Comparison of ENCODE assay signal across 8 mouse cellular contexts in the genomic region with DNA sequence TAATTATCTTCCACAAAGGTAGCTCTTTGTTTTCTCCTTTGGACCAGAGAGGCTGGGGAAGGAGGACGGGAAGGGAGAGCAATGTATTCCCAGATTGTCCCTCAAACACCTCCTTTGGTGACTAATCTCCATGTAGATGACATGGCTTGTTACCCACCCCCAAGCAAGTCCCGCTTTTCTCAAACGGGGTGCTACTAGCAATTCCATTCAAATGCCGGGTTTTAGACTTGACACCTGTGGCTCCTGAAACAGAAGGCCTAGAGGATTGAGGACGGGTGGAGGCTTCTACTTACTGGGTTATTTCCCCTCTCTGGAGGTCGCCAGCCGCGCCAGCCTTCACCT. TPM values are rescaled to one million over a fixed set of nuclear protein-coding genes. Genes with fewer than 3 reads are reported as not detected.
DNase-seq lines count a peak whose midpoint lies in the region; ATAC-seq lines count a peak whose summit lies in the region.

No protein-coding gene starts in this region.

- peaks cover 0 to 21% of the 10 kb centered on the region in 2 experiments; a peak in 2 of 4 replicates for H3K4me1 ChIP-seq in heart, embryonic 14.5 days (ENCODE audit: control insufficient read depth in 2 of 2, insufficient read depth in 2 of 2, low read length in 2 of 2)
- H3K4me1 ChIP-seq in forebrain, embryonic 15.5 days, result peaks cover 40% of the 10 kb centered on the region

- ATAC-seq in heart, embryonic 14.5 days (ENCODE audit: insufficient number of reproducible peaks, insufficient read depth, low FRiP score, low read depth), result no peak
- no peak for ATAC-seq in forebrain, embryonic 15.5 days (replicated peaks)

- peaks cover 6% of the 10 kb centered on the region; the same call in 1 of the 2 replicates for H3K36me3 ChIP-seq in heart, embryonic 14.5 days (ENCODE audit: control insufficient read depth, insufficient read depth, low read length)
- no peaks in the 10 kb centered on the region for H3K36me3 ChIP-seq in forebrain, embryonic 15.5 days
- no peaks in the 10 kb centered on the region for H3K36me3 ChIP-seq in macrophage (ENCODE audit: inconsistent target)

- H3K27me3 ChIP-seq in heart, embryonic 14.5 days (ENCODE audit: control insufficient read depth, insufficient read depth, low read length), result no peaks in the 10 kb centered on the region
- H3K27me3 ChIP-seq in forebrain, embryonic 15.5 days, result no peaks in the 10 kb centered on the region

- 0 out of 2 replicates have a peak, but pooled peaks cover 5% of the 10 kb centered on the region for H3K9me3 ChIP-seq in heart, embryonic 14.5 days (ENCODE audit: control insufficient read depth, low read length)
- H3K9me3 ChIP-seq in forebrain, embryonic 15.5 days, result no peaks in the 10 kb centered on the region

- peak overlapping the region; percentile 71 to 91 for H3K4me3 ChIP-seq in heart, embryonic 14.5 days (ENCODE audit: control insufficient read depth in 1 of 2, insufficient read depth in 1 of 2, low read depth in 1 of 2, low read length in 2 of 2)
- peak overlapping the region; percentile 84 for H3K4me3 ChIP-seq in forebrain, embryonic 15.5 days
- H3K4me3 ChIP-seq in macrophage (ENCODE audit: inconsistent target), result peak overlapping the region; percentile 55

- H3K9ac ChIP-seq in heart, embryonic 14.5 days (ENCODE audit: low read length), result peak overlapping the region; percentile 97
- H3K9ac ChIP-seq in forebrain, embryonic 15.5 days (replicated peaks), result peak overlapping the region; percentile 77

- H3K4me2 ChIP-seq in heart, embryonic 14.5 days (ENCODE audit: low read length), result peak overlapping the region; percentile 93
- peak overlapping the region; percentile 52 for H3K4me2 ChIP-seq in forebrain, embryonic 15.5 days (replicated peaks)

- 3% methylated on average over 8 of the region's 8 CpGs for WGBS in heart, embryonic 14.5 days
- WGBS in forebrain, embryonic 15.5 days, result 2% methylated on average over 8 of the region's 8 CpGs
- 22% methylated on average over 8 of the region's 8 CpGs for WGBS in macrophage (ENCODE audit: missing documents)

- H3K27ac ChIP-seq in heart, embryonic 14.5 days (replicated peaks in 1 of 2; ENCODE audit: control insufficient read depth in 1 of 2, insufficient read depth in 1 of 2, low read depth in 2 of 2, low read length in 2 of 2), result peak overlapping the region; percentile 75 to 93
- H3K27ac ChIP-seq in forebrain, embryonic 15.5 days (replicated peaks), result peak overlapping the region; percentile 95
- no peak overlapping the region for H3K27ac ChIP-seq in macrophage

- peaks cover 19% of the 10 kb centered on the region; the same call in 1 of the 2 replicates for H3K79me2 ChIP-seq in macrophage (ENCODE audit: inconsistent target)

- no peak for DNase-seq in heart, adult 8-10 months (ENCODE audit: low spot score)
- peak; percentile 40 for DNase-seq in ES-CJ7 (ENCODE audit: low read depth, low spot score)
- no peak for DNase-seq in gastrocnemius, adult 18-20 months (ENCODE audit: low spot score)
- no peak for DNase-seq in frontal cortex, postnatal 25 days (ENCODE audit: low spot score in 2 of 2)
- DNase-seq in retina, embryonic 14.5 days (ENCODE audit: low spot score), result no peak

RNA-seq across cellular contexts. Expression of a gene that starts 0.9 kb away (rescaled TPM):
- 11.1 and 14.8 TPM in 2 replicates for polyA plus RNA-seq in heart, embryonic 14.5 days (2014; fragmentation: Nextera tagmentation; extraction: Ambion mirVana)
- total RNA-seq in heart, adult 8-10 months (2022), result 10 to 100 TPM; 13.3 to 15.1 (median 13.8) TPM
- 38.7 and 43.9 TPM in 2 replicates for polyA plus RNA-seq in forebrain, embryonic 15.5 days (2015; fragmentation: Nextera tagmentation; extraction: Ambion mirVana)
- 10 to 100 TPM; 20.4 to 65.9 (median 33.9) TPM for total RNA-seq in macrophage (2018; cell fraction: chromatin; rRNA removed)
- 10 to 100 TPM in 8 of 26 experiments, 1 to 10 TPM in 18; 6.3 to 14.5 (median 9.0) TPM for total RNA-seq in macrophage (2018; cell fraction: cytosol; rRNA removed)
- 10 to 100 TPM in 25 of 26 experiments, 1 to 10 TPM in 1; 7.3 to 45.2 (median 22.6) TPM for total RNA-seq in macrophage (2018; cell fraction: nucleus; rRNA removed)
- 5.7 to 8.2 TPM (median 6.0 TPM) in 3 replicates for polyA plus RNA-seq in macrophage (2018)
- 1 to 10 TPM; 7.4 to 9.0 TPM for total RNA-seq in gastrocnemius, adult 18-20 months (2021)

RNA-seq across cellular contexts. Expression of a gene that starts 35.5 kb away (rescaled TPM):
- polyA plus RNA-seq in heart, embryonic 14.5 days (2014; fragmentation: Nextera tagmentation; extraction: Ambion mirVana), result 4.4 and 5.8 TPM in 2 replicates
- total RNA-seq in heart, adult 8-10 months (2022), result 10 to 100 TPM; 11.5 to 12.0 (median 11.8) TPM
- 27.8 and 29.3 TPM in 2 replicates for polyA plus RNA-seq in forebrain, embryonic 15.5 days (2015; fragmentation: Nextera tagmentation; extraction: Ambion mirVana)
- 10 to 100 TPM in 17 of 26 experiments, 1 to 10 TPM in 9; 4.6 to 48.0 (median 11.2) TPM for total RNA-seq in macrophage (2018; cell fraction: chromatin; rRNA removed)
- total RNA-seq in macrophage (2018; cell fraction: cytosol; rRNA removed), result 1 to 10 TPM in 21 of 26 experiments, under 1 TPM in 5; 0.73 to 4.5 (median 1.6) TPM
- total RNA-seq in macrophage (2018; cell fraction: nucleus; rRNA removed), result 10 to 100 TPM in 5 of 26 experiments, 1 to 10 TPM in 21; 2.7 to 14.6 (median 4.7) TPM
- polyA plus RNA-seq in macrophage (2018), result 0.88 to 2.2 TPM (median 1.2 TPM) in 3 replicates
- 1 to 10 TPM; 3.1 to 4.8 TPM for total RNA-seq in gastrocnemius, adult 18-20 months (2021)

RNA-seq across cellular contexts. Expression of a gene that starts 40.2 kb away (rescaled TPM):
- polyA plus RNA-seq in heart, embryonic 14.5 days (2014; fragmentation: Nextera tagmentation; extraction: Ambion mirVana), result 35.4 and 40.2 TPM in 2 replicates
- total RNA-seq in heart, adult 8-10 months (2022), result 10 to 100 TPM; 44.5 to 54.2 (median 47.1) TPM
- 52.8 and 57.7 TPM in 2 replicates for polyA plus RNA-seq in forebrain, embryonic 15.5 days (2015; fragmentation: Nextera tagmentation; extraction: Ambion mirVana)
- 100 to 1,000 TPM; 101 to 862 (median 147) TPM for total RNA-seq in macrophage (2018; cell fraction: chromatin; rRNA removed)
- total RNA-seq in macrophage (2018; cell fraction: cytosol; rRNA removed), result 100 to 1,000 TPM in 1 of 26 experiments, 10 to 100 TPM in 25; 35.5 to 106 (median 43.2) TPM
- 100 to 1,000 TPM in 8 of 26 experiments, 10 to 100 TPM in 18; 59.7 to 318 (median 85.7) TPM for total RNA-seq in macrophage (2018; cell fraction: nucleus; rRNA removed)
- polyA plus RNA-seq in macrophage (2018), result 28.6 to 40.1 TPM (median 35.7 TPM) in 3 replicates
- total RNA-seq in gastrocnemius, adult 18-20 months (2021), result 10 to 100 TPM; 34.4 to 39.5 TPM
